8 mouse cellular contexts compared by ENCODE assay signal in genomic region chr6:124414150-124414926, GRCm38 (mm10). TPM values are rescaled to one million over a fixed set of nuclear protein-coding genes. Genes with fewer than 3 reads are reported as not detected.
A peak's percentile ranks its signal among the peaks of the same experiment; 100 is the strongest.
DNase-seq lines count a peak whose midpoint lies in the region; ATAC-seq and TF ChIP-seq lines count a peak whose summit lies in the region.

No protein-coding gene starts in this region.

- H3K4me1 ChIP-seq in G1E (ENCODE audit: insufficient read depth, low read depth, low read length), result peaks cover 33% of the 10 kb centered on the region
- H3K4me1 ChIP-seq in embryonic facial prominence, embryonic 13.5 days, result peaks cover 15% of the 10 kb centered on the region
- H3K4me1 ChIP-seq in heart, embryonic 16.5 days (ENCODE audit: control insufficient read depth, insufficient read depth, low read length), result peaks cover 16% of the 10 kb centered on the region
- H3K4me1 ChIP-seq in lung, postnatal 0 days (ENCODE audit: insufficient read depth, low read depth, low read length), result no peaks in the 10 kb centered on the region

- peak overlapping the region; percentile 79 for H3K4me2 ChIP-seq in embryonic facial prominence, embryonic 13.5 days
- peak overlapping the region; percentile 88 for H3K4me2 ChIP-seq in heart, embryonic 16.5 days (ENCODE audit: low read depth, low read length)
- H3K4me2 ChIP-seq in lung, postnatal 0 days (replicated peaks; ENCODE audit: low read depth, low read length), result peak overlapping the region; percentile 61

- no peak for TF ChIP-seq EP300 in lung, postnatal 0 days (IDR thresholded peaks at IDR 0.05)

- no peaks in the 10 kb centered on the region for H3K9me3 ChIP-seq in G1E (replicated peaks)
- H3K9me3 ChIP-seq in embryonic facial prominence, embryonic 13.5 days, result no peaks in the 10 kb centered on the region
- no peaks in the 10 kb centered on the region for H3K9me3 ChIP-seq in heart, embryonic 16.5 days (replicated peaks; ENCODE audit: control insufficient read depth, low read length)
- no peaks in the 10 kb centered on the region for H3K9me3 ChIP-seq in lung, postnatal 0 days (ENCODE audit: low read length)

- H3K27me3 ChIP-seq in G1E (ENCODE audit: insufficient read depth, low read length), result no peaks in the 10 kb centered on the region
- no peaks in the 10 kb centered on the region for H3K27me3 ChIP-seq in embryonic facial prominence, embryonic 13.5 days
- no peaks in the 10 kb centered on the region for H3K27me3 ChIP-seq in heart, embryonic 16.5 days (ENCODE audit: control insufficient read depth, insufficient read depth, low read length)
- H3K27me3 ChIP-seq in lung, postnatal 0 days (replicated peaks; ENCODE audit: insufficient read depth, low read length), result no peaks in the 10 kb centered on the region

- H3K4me3 ChIP-seq in G1E (ENCODE audit: low read depth, low read length), result peak overlapping the region; percentile 88
- H3K4me3 ChIP-seq in embryonic facial prominence, embryonic 13.5 days, result peak overlapping the region; percentile 86
- peak overlapping the region; percentile 94 for H3K4me3 ChIP-seq in heart, embryonic 16.5 days (ENCODE audit: low read length)
- peak overlapping the region; percentile 67 for H3K4me3 ChIP-seq in lung, postnatal 0 days (ENCODE audit: low read depth, low read length)

- 2% methylated on average over 35 of the region's 45 CpGs for WGBS in embryonic facial prominence, embryonic 13.5 days
- WGBS in heart, embryonic 16.5 days, result 3% methylated on average over 42 of the region's 45 CpGs
- WGBS in lung, postnatal 0 days, result 3% methylated on average over 31 of the region's 45 CpGs

- no peak for TF ChIP-seq CTCF in G1E (IDR thresholded peaks at IDR 0.05; ENCODE audit: low read depth, low read length)
- TF ChIP-seq CTCF in lung, postnatal 0 days (IDR thresholded peaks at IDR 0.05), result no peak

- H3K9ac ChIP-seq in embryonic facial prominence, embryonic 13.5 days, result peak overlapping the region; percentile 89
- peak overlapping the region; percentile 96 for H3K9ac ChIP-seq in heart, embryonic 16.5 days (ENCODE audit: low read length)
- H3K9ac ChIP-seq in lung, postnatal 0 days (replicated peaks; ENCODE audit: low read depth), result peak overlapping the region; percentile 56

- H3K36me3 ChIP-seq in G1E (replicated peaks), result peaks cover 30% of the 10 kb centered on the region
- H3K36me3 ChIP-seq in embryonic facial prominence, embryonic 13.5 days, result peaks cover 24% of the 10 kb centered on the region
- H3K36me3 ChIP-seq in heart, embryonic 16.5 days (ENCODE audit: control insufficient read depth, insufficient read depth), result peaks cover 6% of the 10 kb centered on the region; the same call in 1 of the 2 replicates
- H3K36me3 ChIP-seq in lung, postnatal 0 days (ENCODE audit: insufficient read depth, low read length), result no peaks in the 10 kb centered on the region

- DNase-seq in G1E (ENCODE audit: low spot score), result peak; percentile 57
- DNase-seq in adrenal gland, postnatal 36 days, result peak; percentile 43 to 63
- DNase-seq in layer of hippocampus, adult 18-20 months (ENCODE audit: low spot score in 2 of 2), result peak; percentile 23 to 48
- DNase-seq in lung, postnatal 0 days (ENCODE audit: low spot score), result peak; percentile 56
- DNase-seq in ovary, postnatal 14 days (ENCODE audit: low spot score), result peak; percentile 36
- DNase-seq in yolk sac, embryonic 10.5 days (ENCODE audit: low spot score), result peak; percentile 51

- peak overlapping the region; percentile 87 for H3K27ac ChIP-seq in embryonic facial prominence, embryonic 13.5 days
- peak overlapping the region; percentile 95 for H3K27ac ChIP-seq in heart, embryonic 16.5 days (ENCODE audit: low read length)
- H3K27ac ChIP-seq in lung, postnatal 0 days (ENCODE audit: low read length), result peak overlapping the region; percentile 74

- ATAC-seq in G1E (ENCODE audit: extremely low read depth, insufficient number of reproducible peaks, low FRiP score, poor library complexity, severe bottlenecking), result no peak
- ATAC-seq in embryonic facial prominence, embryonic 13.5 days (ENCODE audit: insufficient number of reproducible peaks, insufficient read depth, low FRiP score, low TSS enrichment, low read depth), result peak; percentile 60
- peak; percentile 42 for ATAC-seq in heart, embryonic 16.5 days (replicated peaks; ENCODE audit: extremely low read depth, insufficient read depth, low FRiP score)
- ATAC-seq in lung, postnatal 0 days, result peak; percentile 36

RNA-seq across cellular contexts. Expression of gene Pex5, which starts 0.5 kb away (rescaled TPM):
- 15.8 and 25.0 TPM in 2 replicates for total RNA-seq in G1E (2014; fragmentation: Nextera tagmentation)
- 21.0 and 22.3 TPM in 2 replicates for total RNA-seq in G1E (2017)
- polyA plus RNA-seq in G1E (2012), result 17.4 and 19.1 TPM in 2 replicates
- 10 to 100 TPM; 89.5 to 96.9 TPM for total RNA-seq in adrenal gland, postnatal 36 days (2021)
- polyA plus RNA-seq in embryonic facial prominence, embryonic 13.5 days (2015; fragmentation: Nextera tagmentation; extraction: Ambion mirVana), result 47.5 and 54.0 TPM in 2 replicates
- polyA plus RNA-seq in heart, embryonic 16.5 days (2015; fragmentation: Nextera tagmentation; extraction: Ambion mirVana), result 28.8 and 31.6 TPM in 2 replicates
- total RNA-seq in layer of hippocampus, adult 18-20 months (2021), result 10 to 100 TPM; 54.2 to 57.3 TPM
- polyA plus RNA-seq in lung, postnatal 0 days (2015; fragmentation: Nextera tagmentation; extraction: Ambion mirVana), result 28.5 and 29.2 TPM in 2 replicates

RNA-seq across cellular contexts. Expression of gene Clstn3, which starts 50.3 kb away (rescaled TPM):
- total RNA-seq in G1E (2014; fragmentation: Nextera tagmentation) (1.7 and 4.2 TPM in 2 replicates), G1E (2017) (4.6 and 6.2 TPM in 2 replicates)
- 10.9 and 11.5 TPM in 2 replicates for polyA plus RNA-seq in G1E (2012)
- total RNA-seq in adrenal gland, postnatal 36 days (2021), result 10 to 100 TPM; 54.9 to 78.2 TPM
- 11.6 and 11.7 TPM in 2 replicates for polyA plus RNA-seq in embryonic facial prominence, embryonic 13.5 days (2015; fragmentation: Nextera tagmentation; extraction: Ambion mirVana)
- 0.87 TPM in 2 replicates for polyA plus RNA-seq in heart, embryonic 16.5 days (2015; fragmentation: Nextera tagmentation; extraction: Ambion mirVana)
- total RNA-seq in layer of hippocampus, adult 18-20 months (2021), result 100 to 1,000 TPM; 269 to 293 TPM
- 0.31 and 0.88 TPM in 2 replicates for polyA plus RNA-seq in lung, postnatal 0 days (2015; fragmentation: Nextera tagmentation; extraction: Ambion mirVana)
